Mouse (Mus musculus): ENCODE measurements around the gene Clta. TPM values are rescaled to one million over a fixed set of nuclear protein-coding genes. Genes with fewer than 3 reads are reported as not detected.

The Clta gene
- total and polyA plus RNA-seq, 3 experiments: 64.6 to 78.6 (median 75.8) TPM

DNA sequence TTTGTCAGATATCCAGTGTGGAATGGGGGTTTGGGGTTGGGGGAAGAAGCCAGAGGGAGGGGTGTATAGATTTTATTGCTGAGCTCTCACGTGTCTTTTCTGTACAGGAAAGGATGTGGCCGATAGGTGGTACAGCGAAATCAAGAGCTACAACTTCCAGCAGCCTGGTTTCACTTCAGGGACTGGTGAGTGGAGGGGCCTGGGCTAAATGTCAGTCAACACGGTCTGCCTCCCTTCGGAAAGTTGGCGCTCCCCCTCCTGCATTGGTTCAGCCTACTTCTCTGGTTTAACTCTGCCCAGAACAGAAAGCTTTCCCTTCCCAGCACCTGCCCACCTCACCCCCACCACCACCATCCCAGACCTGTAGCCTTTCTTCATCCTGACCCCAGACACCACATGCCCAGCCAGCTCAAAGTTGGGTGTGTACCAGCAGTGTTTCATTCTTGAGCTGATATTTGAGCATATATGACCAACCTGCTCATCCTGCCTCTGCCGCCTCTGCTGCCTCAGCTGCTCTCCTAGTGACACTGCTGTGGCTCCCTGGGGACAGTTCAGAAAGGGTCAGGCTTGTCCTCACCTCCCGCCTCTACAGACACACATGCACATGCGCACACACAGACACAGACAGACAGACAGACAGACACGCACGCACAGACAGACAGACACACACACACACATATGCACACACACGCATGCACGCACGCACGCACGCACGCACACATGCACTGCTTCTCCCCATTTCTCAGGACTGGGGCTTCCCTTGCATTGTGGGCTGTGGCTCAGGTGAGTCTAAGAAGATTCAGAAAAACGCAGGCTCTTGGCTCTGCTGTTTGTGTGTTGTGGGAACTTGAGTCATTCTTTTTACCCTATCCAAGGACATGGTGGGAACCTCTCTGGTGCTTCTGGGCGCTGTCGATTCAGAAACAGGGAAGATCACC is 33.6 kb upstream of the Clta start:
- intact Hi-C loops (cut with DNase I): no loop called here

DNA sequence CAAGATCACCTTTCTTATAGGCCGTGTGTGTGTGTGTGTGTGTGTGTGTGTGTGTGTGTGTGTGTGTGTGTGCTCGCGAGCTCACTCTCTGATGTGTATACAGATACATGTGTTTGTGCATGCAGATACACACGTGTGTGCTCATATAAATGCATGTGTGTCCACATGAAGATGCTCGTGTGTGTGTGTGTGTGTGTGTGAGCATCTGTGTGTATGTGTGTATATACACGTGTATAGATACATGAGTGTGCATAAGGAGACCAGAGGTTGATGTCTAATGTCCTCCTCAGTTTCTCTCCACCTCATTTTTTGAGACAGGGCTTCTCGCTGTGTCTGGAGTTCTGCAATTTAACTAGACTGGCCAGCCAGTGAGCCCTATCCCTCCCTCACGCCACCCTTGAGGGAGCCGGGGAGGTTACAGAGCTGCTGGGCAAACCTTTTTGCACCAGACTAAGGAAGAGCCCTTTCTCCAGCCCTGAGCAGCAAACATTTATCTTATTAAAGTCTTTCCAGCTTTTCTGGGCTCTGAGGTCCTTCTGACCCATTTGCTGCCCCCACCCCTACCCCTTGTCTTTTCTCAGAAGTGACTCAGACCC is 32.6 kb upstream of the Clta start:
- 71% methylated on average over 9 of the region's 9 CpGs for WGBS
- no peak for TF ChIP-seq CTCF (IDR thresholded peaks at IDR 0.05)
- TF ChIP-seq EP300 (IDR thresholded peaks at IDR 0.05; ENCODE audit: insufficient read depth, low read depth, low read length): no peak
- TF ChIP-seq POLR2A (IDR thresholded peaks at IDR 0.05; ENCODE audit: insufficient read depth, low read depth, low read length): no peak
- intact Hi-C loops (cut with DNase I): no loop called here
- no peaks in the 10 kb centered on the region for H3K36me3 ChIP-seq (ENCODE audit: control insufficient read depth, insufficient read depth, low read length)
- peak overlapping the region; percentile 33 for H3K27ac ChIP-seq
- H3K79me2 ChIP-seq (replicated peaks; ENCODE audit: control insufficient read depth, insufficient read depth, low read length): no peaks in the 10 kb centered on the region
- H3K4me3 ChIP-seq: no peak overlapping the region
- DNase-seq: no peak
- peaks cover 7% of the 10 kb centered on the region for H3K4me1 ChIP-seq (ENCODE audit: control insufficient read depth, insufficient read depth, low read length)
- no peak overlapping the region for H3K9ac ChIP-seq (ENCODE audit: low read depth, low read length)
- no peaks in the 10 kb centered on the region for H3K27me3 ChIP-seq (ENCODE audit: control insufficient read depth, insufficient read depth, low read length)

More for the DNA sequence above, 33.6 kb upstream of the Clta start:
- no peak for TF ChIP-seq CTCF (IDR thresholded peaks at IDR 0.05)
- no peak for TF ChIP-seq POLR2A (IDR thresholded peaks at IDR 0.05; ENCODE audit: insufficient read depth, low read depth, low read length)
- no peak for TF ChIP-seq EP300 (IDR thresholded peaks at IDR 0.05; ENCODE audit: insufficient read depth, low read depth, low read length)
- Histone ChIP-seq H3K9ac (ENCODE audit: low read depth, low read length) (no peak overlapping the region), H3K4me1 (ENCODE audit: control insufficient read depth, insufficient read depth, low read length) (peaks cover 7% of the 10 kb centered on the region), H3K79me2 (replicated peaks; ENCODE audit: control insufficient read depth, insufficient read depth, low read length) (no peaks in the 10 kb centered on the region), H3K4me3 (no peak overlapping the region), H3K27me3 (ENCODE audit: control insufficient read depth, insufficient read depth, low read length) (no peaks in the 10 kb centered on the region), H3K27ac (no peak overlapping the region), H3K36me3 (ENCODE audit: control insufficient read depth, insufficient read depth, low read length) (no peaks in the 10 kb centered on the region)
- 88% methylated on average over 20 of the region's 20 CpGs for WGBS
- DNase-seq: no peak

- DNase-seq: peak in 1 of 2 experiments; percentile 36
- TF ChIP-seq CTCF (IDR thresholded peaks at IDR 0.05): no peak
- TF ChIP-seq POLR2A (IDR thresholded peaks at IDR 0.05; ENCODE audit: insufficient read depth, low read depth, low read length): no peak
- TF ChIP-seq EP300 (IDR thresholded peaks at IDR 0.05; ENCODE audit: insufficient read depth, low read depth, low read length): no peak
- peaks cover 7% of the 10 kb centered on the region for H3K4me1 ChIP-seq (ENCODE audit: control insufficient read depth, insufficient read depth, low read length)
- H3K4me3 ChIP-seq: no peak overlapping the region
- 5% methylated on average over 8 of the region's 8 CpGs for WGBS
- H3K27me3 ChIP-seq (ENCODE audit: control insufficient read depth, insufficient read depth, low read length): no peaks in the 10 kb centered on the region
- intact Hi-C loops (cut with DNase I): no loop called here
- no peaks in the 10 kb centered on the region for H3K36me3 ChIP-seq (ENCODE audit: control insufficient read depth, insufficient read depth, low read length)
- no peaks in the 10 kb centered on the region for H3K79me2 ChIP-seq (replicated peaks; ENCODE audit: control insufficient read depth, insufficient read depth, low read length)
- H3K9ac ChIP-seq (ENCODE audit: low read depth, low read length): no peak overlapping the region
- H3K27ac ChIP-seq: peak overlapping the region; percentile 33
These were observed 32.1 kb upstream of the Clta start for GRCm38 (mm10) chr4:43972137-43972591.

DNA sequence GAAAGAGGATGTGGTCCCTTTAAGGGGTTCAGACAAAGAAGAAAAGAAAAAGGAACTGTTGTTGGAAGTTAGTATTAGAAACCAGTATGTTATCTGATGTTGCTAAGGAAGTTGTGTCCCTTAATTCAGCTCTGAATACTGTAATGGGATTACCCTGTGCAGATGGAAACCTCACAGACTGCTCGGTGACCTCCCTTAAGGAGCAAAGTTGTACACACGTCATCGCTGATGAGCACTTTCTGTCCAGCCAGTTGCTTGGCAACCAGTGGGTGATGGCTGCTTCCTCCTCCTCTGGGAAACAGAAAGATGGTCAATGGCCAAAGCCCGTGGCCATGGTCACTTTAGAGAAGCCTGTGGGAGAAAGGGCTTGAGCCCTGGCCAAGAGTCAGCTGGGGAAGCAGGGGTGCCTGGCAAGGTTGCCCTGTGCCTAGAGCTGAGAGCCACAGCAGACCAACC is 30.7 kb upstream of the Clta start:
- peak; percentile 61 to 83 for DNase-seq
- H3K27me3 ChIP-seq (ENCODE audit: control insufficient read depth, insufficient read depth, low read length): no peaks in the 10 kb centered on the region
- TF ChIP-seq EP300 (IDR thresholded peaks at IDR 0.05; ENCODE audit: insufficient read depth, low read depth, low read length): no peak
- no peak for TF ChIP-seq POLR2A (IDR thresholded peaks at IDR 0.05; ENCODE audit: insufficient read depth, low read depth, low read length)
- no peak for TF ChIP-seq CTCF (IDR thresholded peaks at IDR 0.05)
- H3K4me3 ChIP-seq: no peak overlapping the region
- H3K9ac ChIP-seq (ENCODE audit: low read depth, low read length): no peak overlapping the region
- H3K27ac ChIP-seq: peak overlapping the region; percentile 21
- no peaks in the 10 kb centered on the region for H3K79me2 ChIP-seq (replicated peaks; ENCODE audit: control insufficient read depth, insufficient read depth, low read length)
- H3K36me3 ChIP-seq (ENCODE audit: control insufficient read depth, insufficient read depth, low read length): no peaks in the 10 kb centered on the region
- intact Hi-C loops (cut with DNase I): no loop called here
- peaks cover 7% of the 10 kb centered on the region for H3K4me1 ChIP-seq (ENCODE audit: control insufficient read depth, insufficient read depth, low read length)
- WGBS: 25% methylated on average over 4 of the region's 4 CpGs

DNA sequence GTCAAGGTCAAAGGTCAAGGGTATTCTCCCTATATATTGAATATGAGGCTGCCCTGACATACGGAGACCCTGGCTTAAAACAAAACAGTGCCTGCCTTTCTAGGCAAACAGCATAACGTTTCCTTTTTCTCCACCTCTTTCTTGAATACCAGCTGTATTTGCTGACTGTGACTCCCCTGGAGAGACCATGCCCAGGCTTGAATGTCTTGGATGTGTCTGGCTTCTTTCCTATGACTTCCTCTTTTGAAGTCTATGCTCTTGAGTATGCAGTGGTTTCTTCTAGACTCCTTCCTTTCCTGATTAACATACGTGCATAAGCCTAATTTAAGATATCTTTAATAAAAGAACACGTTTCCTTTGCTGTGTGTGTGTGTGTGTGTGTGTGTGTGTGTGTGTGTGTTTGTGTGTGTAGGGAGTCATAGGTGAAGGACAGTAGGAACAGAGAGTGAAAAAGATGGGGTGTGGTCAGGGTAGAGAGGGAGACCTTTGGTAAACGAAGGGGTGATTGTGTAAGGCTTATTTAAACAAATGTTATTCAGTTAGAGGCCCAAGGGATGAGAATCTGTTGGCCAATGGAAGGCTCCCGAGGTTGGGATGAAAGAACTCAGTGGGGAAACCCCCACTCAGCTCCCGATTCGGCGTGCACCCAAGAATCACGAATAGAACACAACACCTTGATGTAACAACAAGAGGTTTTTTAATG is 29.2 kb upstream of the Clta start:
- TF ChIP-seq CTCF (IDR thresholded peaks at IDR 0.05): no peak
- no peak for TF ChIP-seq EP300 (IDR thresholded peaks at IDR 0.05; ENCODE audit: insufficient read depth, low read depth, low read length)
- no peak for TF ChIP-seq POLR2A (IDR thresholded peaks at IDR 0.05; ENCODE audit: insufficient read depth, low read depth, low read length)
- Histone ChIP-seq H3K36me3 (ENCODE audit: control insufficient read depth, insufficient read depth, low read length) (no peaks in the 10 kb centered on the region), H3K79me2 (replicated peaks; ENCODE audit: control insufficient read depth, insufficient read depth, low read length) (no peaks in the 10 kb centered on the region), H3K27ac (no peak overlapping the region), H3K27me3 (ENCODE audit: control insufficient read depth, insufficient read depth, low read length) (no peaks in the 10 kb centered on the region), H3K9ac (ENCODE audit: low read depth, low read length) (no peak overlapping the region), H3K4me3 (no peak overlapping the region), H3K4me1 (ENCODE audit: control insufficient read depth, insufficient read depth, low read length) (peaks cover 17% of the 10 kb centered on the region)
- no peak for DNase-seq
- intact Hi-C loops (cut with DNase I): no loop called here
- WGBS: 78% methylated on average over 10 of the region's 10 CpGs

All from heart, adult 2 months (tissue).